Mouse (Mus musculus): ENCODE measurements around the gene Sept12. TPM values are rescaled to one million over a fixed set of nuclear protein-coding genes. Genes with fewer than 3 reads are reported as not detected.
A peak's percentile ranks its signal among the peaks of the same experiment; 100 is the strongest.

Gene Sept12
- total and polyA plus RNA-seq, 3 experiments = 0.20 TPM; not detected in 2

- peak overlapping the region; percentile 54 for H3K9ac ChIP-seq (ENCODE audit: low read depth, low read length)
- H3K27ac ChIP-seq = peak overlapping the region; percentile 83
- peaks cover 10% of the 10 kb centered on the region for H3K4me1 ChIP-seq (ENCODE audit: control insufficient read depth, insufficient read depth, low read length)
- H3K4me3 ChIP-seq = peak overlapping the region; percentile 77
- DNase-seq = no peak
- no peaks in the 10 kb centered on the region for H3K27me3 ChIP-seq (ENCODE audit: control insufficient read depth, insufficient read depth, low read length)
- 33% methylated on average over 9 of the region's 9 CpGs for WGBS
- TF ChIP-seq EP300 (IDR thresholded peaks at IDR 0.05; ENCODE audit: insufficient read depth, low read depth, low read length) (no peak), POLR2A (IDR thresholded peaks at IDR 0.05; ENCODE audit: insufficient read depth, low read depth, low read length) (no peak), CTCF (IDR thresholded peaks at IDR 0.05) (no peak)
- H3K79me2 ChIP-seq (replicated peaks; ENCODE audit: control insufficient read depth, insufficient read depth, low read length) = peaks cover 2% of the 10 kb centered on the region
- H3K36me3 ChIP-seq (ENCODE audit: control insufficient read depth, insufficient read depth, low read length) = peaks cover 4% of the 10 kb centered on the region
- intact Hi-C loops (cut with DNase I) = loop anchor here (1.0 to 5.0 kb wide), 2 partner anchors 24 to 229 kb away; no protein-coding TSS in a partner anchor
Observed at GRCm38 (mm10) chr16:4963346-4963745, 34.3 kb downstream of the Sept12 start.

- Histone ChIP-seq H3K79me2 (replicated peaks; ENCODE audit: control insufficient read depth, insufficient read depth, low read length) (peaks cover 2% of the 10 kb centered on the region), H3K4me1 (ENCODE audit: control insufficient read depth, insufficient read depth, low read length) (peaks cover 9% of the 10 kb centered on the region), H3K27ac (no peak overlapping the region), H3K9ac (ENCODE audit: low read depth, low read length) (no peak overlapping the region), H3K27me3 (ENCODE audit: control insufficient read depth, insufficient read depth, low read length) (no peaks in the 10 kb centered on the region), H3K36me3 (ENCODE audit: control insufficient read depth, insufficient read depth, low read length) (peaks cover 4% of the 10 kb centered on the region), H3K4me3 (no peak overlapping the region)
- DNase-seq = no peak
- intact Hi-C loops (cut with DNase I) = loop anchor here (5.0 kb wide), 1 partner anchor 232 kb away; no protein-coding TSS in a partner anchor
- 73% methylated on average over 8 of the region's 8 CpGs for WGBS
- TF ChIP-seq EP300 (IDR thresholded peaks at IDR 0.05; ENCODE audit: insufficient read depth, low read depth, low read length) (no peak), CTCF (IDR thresholded peaks at IDR 0.05) (no peak), POLR2A (IDR thresholded peaks at IDR 0.05; ENCODE audit: insufficient read depth, low read depth, low read length) (no peak)
Observed at GRCm38 (mm10) chr16:4960260-4960659, 37.4 kb downstream of the Sept12 start.

GRCm38 (mm10) chr16:4957446-4957845, 40.2 kb downstream of the Sept12 start:
- no peak for DNase-seq
- no peak overlapping the region for H3K27ac ChIP-seq
- no peak overlapping the region for H3K4me3 ChIP-seq
- peaks cover 4% of the 10 kb centered on the region for H3K36me3 ChIP-seq (ENCODE audit: control insufficient read depth, insufficient read depth, low read length)
- H3K79me2 ChIP-seq (replicated peaks; ENCODE audit: control insufficient read depth, insufficient read depth, low read length) = no peaks in the 10 kb centered on the region; the same call in 1 of the 2 replicates
- H3K9ac ChIP-seq (ENCODE audit: low read depth, low read length) = no peak overlapping the region
- intact Hi-C loops (cut with DNase I) = no loop called here
- TF ChIP-seq EP300 (IDR thresholded peaks at IDR 0.05; ENCODE audit: insufficient read depth, low read depth, low read length) = no peak
- peaks cover 2% of the 10 kb centered on the region for H3K4me1 ChIP-seq (ENCODE audit: control insufficient read depth, insufficient read depth, low read length)
- 80% methylated on average over 3 of the region's 3 CpGs for WGBS
- no peaks in the 10 kb centered on the region for H3K27me3 ChIP-seq (ENCODE audit: control insufficient read depth, insufficient read depth, low read length)

GRCm38 (mm10) chr16:4956609-4957008, 41.0 kb downstream of the Sept12 start:
- no peak overlapping the region for H3K9ac ChIP-seq (ENCODE audit: low read depth, low read length)
- H3K4me3 ChIP-seq = no peak overlapping the region
- TF ChIP-seq CTCF (IDR thresholded peaks at IDR 0.05) (no peak), EP300 (IDR thresholded peaks at IDR 0.05; ENCODE audit: insufficient read depth, low read depth, low read length) (no peak), POLR2A (IDR thresholded peaks at IDR 0.05; ENCODE audit: insufficient read depth, low read depth, low read length) (no peak)
- H3K27me3 ChIP-seq (ENCODE audit: control insufficient read depth, insufficient read depth, low read length) = no peaks in the 10 kb centered on the region
- intact Hi-C loops (cut with DNase I) = no loop called here
- H3K4me1 ChIP-seq (ENCODE audit: control insufficient read depth, insufficient read depth, low read length) = peaks cover 2% of the 10 kb centered on the region
- H3K79me2 ChIP-seq (replicated peaks; ENCODE audit: control insufficient read depth, insufficient read depth, low read length) = no peaks in the 10 kb centered on the region; the same call in 1 of the 2 replicates
- H3K27ac ChIP-seq = no peak overlapping the region
- WGBS = 93% methylated on average over 3 of the region's 3 CpGs
- DNase-seq = no peak
- H3K36me3 ChIP-seq (ENCODE audit: control insufficient read depth, insufficient read depth, low read length) = peaks cover 4% of the 10 kb centered on the region

- H3K79me2 ChIP-seq (replicated peaks; ENCODE audit: control insufficient read depth, insufficient read depth, low read length) = no peaks in the 10 kb centered on the region
- H3K27ac ChIP-seq = no peak overlapping the region
- no peaks in the 10 kb centered on the region for H3K4me1 ChIP-seq (ENCODE audit: control insufficient read depth, insufficient read depth, low read length)
- intact Hi-C loops (cut with DNase I) = no loop called here
- H3K4me3 ChIP-seq = no peak overlapping the region
- no peaks in the 10 kb centered on the region for H3K27me3 ChIP-seq (ENCODE audit: control insufficient read depth, insufficient read depth, low read length)
- no peak for DNase-seq
- H3K9ac ChIP-seq (ENCODE audit: low read depth, low read length) = no peak overlapping the region
- WGBS = 88% methylated on average over 4 of the region's 4 CpGs
- H3K36me3 ChIP-seq (ENCODE audit: control insufficient read depth, insufficient read depth, low read length) = no peaks in the 10 kb centered on the region
- TF ChIP-seq CTCF (IDR thresholded peaks at IDR 0.05) (no peak), EP300 (IDR thresholded peaks at IDR 0.05; ENCODE audit: insufficient read depth, low read depth, low read length) (no peak), POLR2A (IDR thresholded peaks at IDR 0.05; ENCODE audit: insufficient read depth, low read depth, low read length) (no peak)
Observed at GRCm38 (mm10) chr16:4947378-4947777, 50.3 kb downstream of the Sept12 start.

- DNase-seq = no peak
- Histone ChIP-seq H3K9ac (ENCODE audit: low read depth, low read length) (no peak overlapping the region), H3K4me3 (no peak overlapping the region), H3K27ac (no peak overlapping the region), H3K4me1 (ENCODE audit: control insufficient read depth, insufficient read depth, low read length) (no peaks in the 10 kb centered on the region), H3K79me2 (replicated peaks; ENCODE audit: control insufficient read depth, insufficient read depth, low read length) (no peaks in the 10 kb centered on the region), H3K36me3 (ENCODE audit: control insufficient read depth, insufficient read depth, low read length) (no peaks in the 10 kb centered on the region), H3K27me3 (ENCODE audit: control insufficient read depth, insufficient read depth, low read length) (no peaks in the 10 kb centered on the region)
- TF ChIP-seq POLR2A (IDR thresholded peaks at IDR 0.05; ENCODE audit: insufficient read depth, low read depth, low read length) = no peak
- no peak for TF ChIP-seq CTCF (IDR thresholded peaks at IDR 0.05)
- no peak for TF ChIP-seq EP300 (IDR thresholded peaks at IDR 0.05; ENCODE audit: insufficient read depth, low read depth, low read length)
- WGBS = 93% methylated on average over 3 of the region's 3 CpGs
- intact Hi-C loops (cut with DNase I) = no loop called here
Observed at GRCm38 (mm10) chr16:4946155-4946554, 51.5 kb downstream of the Sept12 start.

Data from heart, adult 2 months (tissue).